ENCODE assay signal across 20 mouse cellular contexts in the genomic region with DNA sequence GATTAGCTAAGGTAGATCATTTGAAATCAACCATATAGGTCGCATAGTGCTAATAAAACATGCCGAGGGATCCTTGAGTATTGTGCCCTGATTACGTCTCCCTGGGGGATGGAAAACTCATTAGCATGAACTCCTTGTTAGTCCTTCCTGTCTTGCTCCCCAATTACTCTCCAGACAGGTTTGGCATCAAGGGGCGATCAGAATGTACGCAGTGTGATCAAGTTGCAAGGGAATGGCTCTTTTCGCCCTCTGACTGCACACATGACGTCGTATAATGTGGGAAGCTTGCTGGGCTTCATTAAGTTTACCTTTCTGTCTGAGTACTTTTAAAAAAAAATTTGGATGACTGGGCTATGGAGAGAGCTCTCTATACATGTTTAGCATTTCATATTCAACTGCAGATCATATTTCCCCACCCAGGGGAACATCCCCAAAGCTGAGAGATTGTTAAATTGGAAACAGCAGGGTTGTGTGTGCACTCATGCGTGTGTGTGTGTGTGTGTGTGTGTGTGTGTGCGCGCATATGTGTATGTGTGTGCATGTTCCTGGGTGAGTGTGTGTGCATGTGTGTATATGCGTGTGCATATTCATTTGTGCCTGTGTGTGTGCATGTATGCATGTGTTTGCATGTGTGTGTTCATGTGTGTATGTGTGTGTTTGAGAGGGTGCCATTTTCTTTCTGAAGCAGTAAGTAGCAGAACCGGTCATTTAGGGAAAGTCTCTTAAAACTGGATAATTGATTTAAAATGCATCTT. TPM values are rescaled to one million over a fixed set of nuclear protein-coding genes. Genes with fewer than 3 reads are reported as not detected.
DNase-seq lines count a peak whose midpoint lies in the region; ATAC-seq and TF ChIP-seq lines count a peak whose summit lies in the region.
"Had no signal": no experiment of that assay in that cellular context is flagged by ENCODE, and none has a peak within 500 bp of the region (broad histone marks: within the 10 kb centered on the region; RNA-seq: fewer than 3 reads in every experiment).

No protein-coding gene starts in this region.

- H3K4me2 ChIP-seq in forebrain, embryonic 14.5 days (ENCODE audit: low read length), result no peak overlapping the region
- H3K4me2 ChIP-seq in forebrain, embryonic 16.5 days (ENCODE audit: low read length), result no peak overlapping the region
- 0 out of 2 replicates have a peak overlapping the region, but pooled peaks have one; percentile 12 for H3K4me2 ChIP-seq in limb, embryonic 13.5 days (replicated peaks)
- no peak overlapping the region for H3K4me2 ChIP-seq in embryonic facial prominence, embryonic 14.5 days (ENCODE audit: low read depth, low read length)
- H3K4me2 ChIP-seq: forebrain, embryonic 15.5 days; heart, embryonic 13.5 days; hindbrain, embryonic 12.5 days had no signal

- no peak overlapping the region for H3K4me3 ChIP-seq in forebrain, embryonic 14.5 days (ENCODE audit: low read depth, low read length)
- H3K4me3 ChIP-seq in forebrain, embryonic 16.5 days (replicated peaks; ENCODE audit: low read length), result no peak overlapping the region
- no peak overlapping the region for H3K4me3 ChIP-seq in limb, embryonic 13.5 days
- no peak overlapping the region for H3K4me3 ChIP-seq in limb, embryonic 10.5 days
- H3K4me3 ChIP-seq in embryonic facial prominence, embryonic 14.5 days (ENCODE audit: low read depth, low read length), result no peak overlapping the region
- H3K4me3 ChIP-seq: forebrain, embryonic 15.5 days; heart, embryonic 13.5 days; hindbrain, embryonic 12.5 days had no signal

- H3K9me3 ChIP-seq in forebrain, embryonic 14.5 days (replicated peaks; ENCODE audit: control insufficient read depth, low read length), result no peaks in the 10 kb centered on the region
- no peaks in the 10 kb centered on the region for H3K9me3 ChIP-seq in forebrain, embryonic 16.5 days (ENCODE audit: control insufficient read depth, low read length)
- H3K9me3 ChIP-seq in limb, embryonic 13.5 days, result no peaks in the 10 kb centered on the region
- H3K9me3 ChIP-seq in limb, embryonic 10.5 days (replicated peaks), result no peaks in the 10 kb centered on the region
- H3K9me3 ChIP-seq in embryonic facial prominence, embryonic 14.5 days (ENCODE audit: control insufficient read depth, low read length), result no peaks in the 10 kb centered on the region
- H3K9me3 ChIP-seq: forebrain, embryonic 15.5 days; heart, embryonic 13.5 days; hindbrain, embryonic 12.5 days had no signal

- no peak for TF ChIP-seq POLR2A in brain, embryonic 14.5 days (IDR thresholded peaks at IDR 0.05; ENCODE audit: borderline replicate concordance, extremely low read depth, insufficient read depth, insufficient read length, poor library complexity, severe bottlenecking)

- peaks cover 6% of the 10 kb centered on the region; the same call in 1 of the 2 replicates for H3K4me1 ChIP-seq in forebrain, embryonic 14.5 days (ENCODE audit: control insufficient read depth, insufficient read depth, low read length)
- peaks cover 12% of the 10 kb centered on the region for H3K4me1 ChIP-seq in forebrain, embryonic 16.5 days (replicated peaks; ENCODE audit: control insufficient read depth, insufficient read depth, low read length)
- peaks cover 25% of the 10 kb centered on the region for H3K4me1 ChIP-seq in limb, embryonic 13.5 days
- peaks cover 40% of the 10 kb centered on the region for H3K4me1 ChIP-seq in limb, embryonic 10.5 days
- H3K4me1 ChIP-seq in embryonic facial prominence, embryonic 14.5 days (ENCODE audit: control insufficient read depth, insufficient read depth, low read length), result peaks cover 26% of the 10 kb centered on the region

- 48% methylated on average over 13 of the region's 13 CpGs for WGBS in forebrain, embryonic 14.5 days
- 53% methylated on average over 13 of the region's 13 CpGs for WGBS in forebrain, embryonic 16.5 days
- 44% methylated on average over 13 of the region's 13 CpGs for WGBS in limb, embryonic 13.5 days
- 67% methylated on average over 13 of the region's 13 CpGs for WGBS in limb, embryonic 10.5 days
- 40% methylated on average over 13 of the region's 13 CpGs for WGBS in embryonic facial prominence, embryonic 14.5 days

- no peak for TF ChIP-seq CTCF in brain, embryonic 14.5 days (IDR thresholded peaks at IDR 0.05; ENCODE audit: borderline replicate concordance, extremely low read depth, insufficient read depth, insufficient read length)

- no peaks in the 10 kb centered on the region for H3K36me3 ChIP-seq in forebrain, embryonic 14.5 days (ENCODE audit: control insufficient read depth, insufficient read depth, low read length)
- H3K36me3 ChIP-seq in forebrain, embryonic 16.5 days (ENCODE audit: control insufficient read depth, insufficient read depth), result no peaks in the 10 kb centered on the region
- H3K36me3 ChIP-seq in limb, embryonic 13.5 days, result no peaks in the 10 kb centered on the region
- no peaks in the 10 kb centered on the region for H3K36me3 ChIP-seq in limb, embryonic 10.5 days
- H3K36me3 ChIP-seq in embryonic facial prominence, embryonic 14.5 days (ENCODE audit: control insufficient read depth, insufficient read depth, low read length), result no peaks in the 10 kb centered on the region
- H3K36me3 ChIP-seq: forebrain, embryonic 15.5 days; heart, embryonic 13.5 days; hindbrain, embryonic 12.5 days had no signal

- peak; percentile 14 for DNase-seq in forebrain, embryonic 14.5 days (ENCODE audit: low spot score)
- DNase-seq in limb, embryonic 10.5 days (ENCODE audit: low spot score), result no peak
- DNase-seq in brain, embryonic 14.5 days (ENCODE audit: low read depth), result peak; percentile 66
- peak; percentile 76 for DNase-seq in embryonic facial prominence, embryonic 14.5 days (ENCODE audit: low spot score)
- DNase-seq in lung, postnatal 4 days, result no peak
- DNase-seq: adrenal gland, adult 2 months; adrenal gland, postnatal 25 days; cerebellum, adult 2 months; embryo, embryonic 11 days; gastrocnemius, postnatal 14 days; heart, postnatal 4 days; kidney, adult 18-20 months had no signal

- H3K27ac ChIP-seq in forebrain, embryonic 14.5 days (ENCODE audit: low read depth, low read length), result no peak overlapping the region
- no peak overlapping the region for H3K27ac ChIP-seq in forebrain, embryonic 16.5 days (ENCODE audit: low read length)
- H3K27ac ChIP-seq in limb, embryonic 13.5 days, result no peak overlapping the region
- H3K27ac ChIP-seq in limb, embryonic 10.5 days, result no peak overlapping the region
- H3K27ac ChIP-seq in embryonic facial prominence, embryonic 14.5 days (replicated peaks; ENCODE audit: low read depth, low read length), result peak overlapping the region; percentile 52
- H3K27ac ChIP-seq: forebrain, embryonic 15.5 days; heart, embryonic 13.5 days had no signal

- ATAC-seq in forebrain, embryonic 14.5 days, result no peak
- ATAC-seq in forebrain, embryonic 16.5 days, result no peak
- no peak; the same call in 1 of the 2 replicates for ATAC-seq in limb, embryonic 13.5 days (ENCODE audit: low FRiP score, low read depth)
- ATAC-seq in embryonic facial prominence, embryonic 14.5 days (ENCODE audit: low read depth), result peak; percentile 15; the same call in 1 of the 2 replicates
- ATAC-seq in monocyte, adult 5-6 weeks (replicated peaks; ENCODE audit: insufficient number of reproducible peaks, low FRiP score, low TSS enrichment, poor library complexity, severe bottlenecking), result no peak
- ATAC-seq: forebrain, embryonic 15.5 days; hindbrain, embryonic 16.5 days; inflammation-experienced regulatory T-cells, adult 6 months had no signal

- no peak overlapping the region for H3K9ac ChIP-seq in forebrain, embryonic 14.5 days (ENCODE audit: low read length)
- H3K9ac ChIP-seq in forebrain, embryonic 16.5 days (replicated peaks; ENCODE audit: low read depth, low read length), result no peak overlapping the region
- no peak overlapping the region for H3K9ac ChIP-seq in limb, embryonic 13.5 days
- H3K9ac ChIP-seq in embryonic facial prominence, embryonic 14.5 days (ENCODE audit: low read depth, low read length), result no peak overlapping the region
- H3K9ac ChIP-seq: forebrain, embryonic 15.5 days; heart, embryonic 13.5 days; hindbrain, embryonic 12.5 days had no signal

- H3K27me3 ChIP-seq in forebrain, embryonic 14.5 days (replicated peaks; ENCODE audit: control insufficient read depth, insufficient read depth, low read length), result no peaks in the 10 kb centered on the region; the same call in none of the 2 replicates
- peaks cover 5% of the 10 kb centered on the region for H3K27me3 ChIP-seq in forebrain, embryonic 16.5 days (replicated peaks; ENCODE audit: control insufficient read depth, insufficient read depth, low read length)
- no peaks in the 10 kb centered on the region for H3K27me3 ChIP-seq in limb, embryonic 13.5 days
- no peaks in the 10 kb centered on the region for H3K27me3 ChIP-seq in limb, embryonic 10.5 days (ENCODE audit: low read depth, poor library complexity, severe bottlenecking)
- H3K27me3 ChIP-seq in embryonic facial prominence, embryonic 14.5 days (replicated peaks; ENCODE audit: control insufficient read depth, insufficient read depth, low read length), result no peaks in the 10 kb centered on the region
- H3K27me3 ChIP-seq: forebrain, embryonic 15.5 days; heart, embryonic 13.5 days had no signal

RNA-seq across cellular contexts. Expression of gene Add3, which starts 3.7 kb away (rescaled TPM):
- polyA plus RNA-seq in forebrain, embryonic 14.5 days (2014; fragmentation: Nextera tagmentation; extraction: Ambion mirVana), result 25.2 and 32.6 TPM in 2 replicates
- 30.6 and 36.6 TPM in 2 replicates for polyA plus RNA-seq in forebrain, embryonic 16.5 days (2015; fragmentation: Nextera tagmentation; extraction: Ambion mirVana)
- 93.1 and 97.6 TPM in 2 replicates for polyA plus RNA-seq in limb, embryonic 13.5 days (2015; fragmentation: Nextera tagmentation; extraction: Ambion mirVana)
- 46.4 and 63.7 TPM in 2 replicates for polyA plus RNA-seq in limb, embryonic 10.5 days (2016; fragmentation: Nextera tagmentation; extraction: Ambion mirVana)
- polyA plus RNA-seq in brain, embryonic 14.5 days (2012; rRNA removed), result 17.7 and 22.8 TPM in 2 replicates
- 76.2 and 89.1 TPM in 2 replicates for polyA plus RNA-seq in embryonic facial prominence, embryonic 14.5 days (2014; fragmentation: Nextera tagmentation; extraction: Ambion mirVana)
- 301 to 321 TPM (median 307 TPM) in 3 replicates for total RNA-seq in monocyte, adult 5-6 weeks (2017)

Comparison
In these comparisons a context has a peak if more than half of its experiments do, and no peak if none do; other contexts are left out.
1. DNase-seq: peak in forebrain, embryonic 14.5 days (single experiment), brain, embryonic 14.5 days (single experiment) and embryonic facial prominence, embryonic 14.5 days (single experiment); none in limb, embryonic 10.5 days (single experiment) and lung, postnatal 4 days (0 of 2).